Mouse (Mus musculus): ENCODE data around the gene Tube1. TPM values are rescaled to one million over a fixed set of nuclear protein-coding genes. Genes with fewer than 3 reads are reported as not detected.
A peak's percentile ranks its signal among the peaks of the same experiment; 100 is the strongest.

Tube1 gene
- under 1 TPM; 0.50 to 0.77 TPM for total RNA-seq (2021)
- long read RNA-seq, experiment 1, result 0 reads
- long read RNA-seq, experiment 2, partial matches to known transcripts, result 1 of 1 reads
- long read RNA-seq, experiment 2, other reads (novel, unspliced or antisense), result 0 of 1 reads

DNA sequence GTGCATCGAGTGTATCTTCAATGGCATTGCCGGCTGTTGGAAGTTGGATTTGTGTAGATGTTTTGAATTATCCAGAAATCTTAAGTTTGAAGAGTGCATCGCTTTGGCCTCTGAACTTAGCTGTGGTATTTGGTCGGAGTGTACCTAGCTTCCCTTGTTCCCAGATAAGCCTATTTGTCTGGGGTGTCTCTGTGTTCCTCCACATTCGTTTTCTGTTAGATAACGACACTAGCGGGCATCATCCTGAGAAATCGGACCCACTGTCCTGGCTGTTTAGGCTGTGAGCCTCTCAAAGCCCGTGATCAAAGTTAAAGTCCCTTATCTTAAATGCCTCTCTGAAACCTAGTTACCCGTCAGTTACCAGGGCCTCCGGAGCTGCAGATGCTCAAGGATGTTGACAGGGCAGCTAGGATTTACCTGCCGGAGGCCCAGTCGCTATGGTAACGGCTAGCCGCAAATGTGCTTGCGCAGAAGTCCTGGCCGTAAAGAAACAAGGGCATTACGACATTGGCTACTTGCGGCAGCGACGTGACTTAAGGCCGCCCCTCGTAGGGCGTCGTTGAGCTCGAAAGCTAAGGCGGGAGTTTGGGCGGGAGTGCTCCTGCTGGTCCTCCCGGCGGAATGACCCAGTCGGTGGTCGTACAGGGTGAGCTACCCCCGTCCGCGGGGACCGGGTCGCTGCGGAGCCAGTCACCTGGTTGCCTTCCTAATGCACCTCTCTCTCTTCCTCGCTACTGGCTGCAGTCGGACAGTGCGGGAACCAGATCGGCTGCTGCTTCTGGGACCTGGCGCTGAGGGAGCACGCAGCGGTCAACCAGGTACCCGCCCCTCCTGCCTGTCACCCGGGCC, at the start of gene Tube1, which contains the start of gene Fam229b:
Tube1 (plus strand) TSS at position 515 of the 849 bp plus-strand sequence.
Fam229b (minus strand) TSS at position 453 of the 849 bp plus-strand sequence.
- no peak for TF ChIP-seq CTCF (IDR thresholded peaks at IDR 0.05)
- Histone ChIP-seq H3K27ac (peak within 1 kb of the TSS; percentile 74), H3K4me3 (peak within 1 kb of the TSS; percentile 75)
- peak; percentile 90 for DNase-seq
- intact Hi-C loops (cut with DNase I), result no loop called here

DNA sequence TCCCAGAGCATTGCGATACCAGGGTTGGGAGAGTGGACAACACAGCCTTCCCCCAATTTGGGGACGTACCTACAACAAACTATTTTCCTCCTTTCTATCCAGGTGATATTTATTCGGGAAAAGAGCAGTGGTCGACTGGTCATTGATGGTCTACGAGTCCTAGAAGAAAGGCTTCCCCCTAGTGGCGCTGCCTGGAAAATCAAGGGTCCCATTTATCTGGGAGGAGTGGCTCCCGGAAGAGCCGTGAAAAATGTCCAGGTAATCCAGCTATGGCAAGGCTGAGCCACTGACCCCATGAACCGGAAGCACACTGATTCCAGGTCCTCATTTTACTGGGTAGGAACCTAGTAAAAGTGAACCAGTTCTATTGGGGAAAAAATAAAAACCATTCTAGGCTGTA, 36.8 kb upstream of the Tube1 start:
- peak; percentile 35 for DNase-seq
- intact Hi-C loops (cut with DNase I), result no loop called here

DNA sequence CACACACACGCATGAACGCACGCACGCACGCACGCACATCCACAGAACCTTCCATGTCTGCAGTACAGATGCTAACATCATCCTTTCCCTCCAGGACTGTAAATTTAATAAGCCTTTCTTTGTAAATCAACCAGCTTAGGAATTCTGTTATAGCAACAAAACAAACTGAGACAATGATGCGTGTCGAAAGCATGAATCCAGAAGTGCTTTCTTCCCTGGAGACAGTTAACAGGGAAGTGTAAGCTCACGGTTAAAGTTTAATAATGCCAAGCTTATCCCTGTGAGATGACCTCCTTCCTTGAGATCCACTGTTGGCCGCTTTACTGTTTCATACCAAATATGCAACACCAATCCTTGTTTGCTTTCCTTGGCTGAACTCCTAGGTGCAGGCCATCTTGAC, 35.0 kb upstream of the Tube1 start:
- DNase-seq, result no peak
- no peak for TF ChIP-seq CTCF (IDR thresholded peaks at IDR 0.05)
- no peak overlapping the region for H3K4me3 ChIP-seq
- H3K27ac ChIP-seq, result no peak overlapping the region
- intact Hi-C loops (cut with DNase I), result no loop called here

More for the DNA sequence above, 36.8 kb upstream of the Tube1 start:
- Histone ChIP-seq H3K27ac (no peak overlapping the region), H3K4me3 (no peak overlapping the region)
- peak; percentile 56 for TF ChIP-seq CTCF (IDR thresholded peaks at IDR 0.05)

DNA sequence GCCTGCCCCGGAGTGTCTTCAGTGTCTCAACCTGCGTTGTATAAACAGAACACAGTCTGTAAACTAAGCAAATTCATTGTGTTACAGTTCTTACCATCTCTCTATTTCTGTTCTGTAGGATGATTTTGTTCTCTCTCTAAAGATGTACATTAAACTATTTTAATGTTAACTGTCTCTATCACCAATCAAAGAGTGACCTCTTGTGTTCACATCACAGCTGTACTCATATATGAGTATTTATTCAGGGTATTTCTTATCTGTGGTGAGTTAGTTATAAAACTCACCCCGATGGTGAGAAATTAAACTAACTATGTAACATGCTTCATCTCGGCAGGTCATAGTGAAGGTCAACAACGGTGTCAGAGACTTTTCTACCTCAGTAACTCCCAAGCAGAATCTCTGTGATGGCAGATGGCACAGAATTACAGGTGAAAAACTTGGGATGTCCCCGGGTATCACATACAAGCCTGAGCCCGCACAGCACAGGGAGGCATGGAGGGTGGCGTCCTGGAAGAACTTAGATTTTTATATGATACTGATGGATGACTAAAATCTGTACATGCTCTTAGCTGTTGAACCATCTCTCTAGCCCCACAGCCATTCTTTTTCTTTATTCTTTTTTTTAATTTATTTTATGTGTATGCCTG, 28.9 kb upstream of the Tube1 start:
- no peak for TF ChIP-seq CTCF (IDR thresholded peaks at IDR 0.05)
- intact Hi-C loops (cut with DNase I), result no loop called here
- H3K4me3 ChIP-seq, result no peak overlapping the region
- DNase-seq, result no peak
- H3K27ac ChIP-seq, result no peak overlapping the region

DNA sequence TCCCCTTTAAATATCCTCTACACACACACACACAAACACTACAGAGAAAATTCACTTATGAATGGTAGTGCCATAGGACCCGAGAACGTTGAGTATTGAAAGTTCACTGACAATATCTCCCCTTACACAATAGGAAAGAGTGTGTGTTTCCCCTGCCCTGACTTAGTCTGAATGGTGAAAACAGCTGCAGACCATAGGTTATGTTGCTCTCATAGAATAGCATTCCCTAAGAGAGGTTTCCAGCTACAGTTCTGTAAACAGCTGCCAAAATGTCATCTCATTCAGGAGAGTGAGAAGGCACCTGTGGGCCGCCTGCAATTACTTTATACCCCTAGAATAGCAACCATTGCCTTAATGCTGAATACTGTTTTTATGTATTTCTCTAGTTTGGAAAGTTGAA, 27.4 kb upstream of the Tube1 start:
- Histone ChIP-seq H3K27ac (no peak overlapping the region), H3K4me3 (no peak overlapping the region)
- TF ChIP-seq CTCF (IDR thresholded peaks at IDR 0.05), result no peak
- DNase-seq, result no peak
- intact Hi-C loops (cut with DNase I), result no loop called here

DNA sequence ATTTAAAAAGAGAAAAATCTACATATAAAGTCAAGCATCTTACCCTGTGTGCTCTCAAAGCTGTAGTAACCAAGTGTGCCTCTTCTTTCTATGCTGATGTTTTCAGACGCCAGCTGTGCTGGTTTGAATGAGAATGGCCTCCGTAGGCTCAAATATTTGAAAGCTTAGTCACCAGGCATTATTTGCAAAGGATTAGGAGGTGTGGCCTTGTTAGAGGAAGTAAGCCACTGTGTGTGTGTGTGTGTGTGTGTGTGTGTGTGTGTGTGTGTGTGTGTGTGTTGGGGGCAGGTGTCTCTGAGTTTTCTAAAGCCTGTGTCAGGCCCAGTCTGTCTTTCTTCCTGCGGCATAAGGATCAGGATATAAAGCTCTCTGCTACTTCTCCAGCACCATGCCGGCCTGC, 26.8 kb upstream of the Tube1 start:
- Histone ChIP-seq H3K4me3 (no peak overlapping the region), H3K27ac (no peak overlapping the region)
- no peak for TF ChIP-seq CTCF (IDR thresholded peaks at IDR 0.05)
- intact Hi-C loops (cut with DNase I), result no loop called here
- DNase-seq, result no peak

DNA sequence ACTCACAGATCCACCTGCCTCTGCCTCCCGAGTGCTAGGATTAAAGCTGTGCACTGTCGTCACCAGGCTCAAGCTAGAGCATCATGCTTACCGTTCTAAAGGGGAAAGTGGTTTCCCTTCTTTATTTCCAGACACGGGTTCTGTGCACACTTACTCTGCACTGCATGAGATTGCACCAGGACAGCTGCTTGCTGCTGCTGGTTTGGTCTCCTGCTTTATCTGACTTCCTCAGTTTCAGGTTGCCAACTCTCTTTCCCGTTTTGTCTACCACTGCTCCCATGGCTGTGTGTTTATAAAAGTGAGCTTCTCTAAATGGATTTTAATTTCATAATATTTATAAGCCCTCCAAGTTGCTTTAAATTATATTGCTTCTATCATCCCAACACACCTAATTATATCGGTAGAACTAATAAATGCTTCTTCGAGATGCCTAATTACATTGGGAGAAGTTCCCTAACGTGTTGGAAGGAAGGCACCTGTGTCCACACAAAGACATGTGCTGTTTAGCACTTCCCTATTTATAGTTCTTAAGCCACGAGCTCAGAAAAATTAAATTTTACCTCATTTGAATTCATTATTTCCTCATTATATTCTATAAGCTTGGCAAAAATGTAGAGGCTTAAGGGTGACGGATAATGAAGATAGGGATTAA, 24.8 kb upstream of the Tube1 start:
- no peak for TF ChIP-seq CTCF (IDR thresholded peaks at IDR 0.05)
- Histone ChIP-seq H3K27ac (no peak overlapping the region), H3K4me3 (no peak overlapping the region)
- DNase-seq, result no peak
- intact Hi-C loops (cut with DNase I), result no loop called here

DNA sequence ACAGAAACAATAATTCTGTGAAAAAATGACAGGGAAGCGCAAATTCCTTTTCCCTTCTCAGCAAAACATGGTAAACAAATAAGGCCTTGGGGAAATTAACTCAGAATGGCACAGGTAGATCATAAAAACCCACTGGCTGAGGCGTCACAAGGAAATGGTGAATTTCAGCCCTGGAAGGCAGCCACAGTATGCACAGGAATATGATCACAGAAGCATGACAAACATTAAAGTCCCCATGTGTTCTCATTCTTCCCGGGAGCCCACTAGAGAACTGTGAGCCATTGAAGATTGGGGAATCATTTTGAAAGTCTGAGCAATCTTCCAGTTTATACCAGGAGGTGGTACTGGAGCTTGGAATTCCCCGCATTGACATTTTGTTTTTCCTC, 24.3 kb upstream of the Tube1 start:
- H3K4me3 ChIP-seq, result no peak overlapping the region
- H3K27ac ChIP-seq, result no peak overlapping the region
- intact Hi-C loops (cut with DNase I), result no loop called here
- DNase-seq, result no peak
- no peak for TF ChIP-seq CTCF (IDR thresholded peaks at IDR 0.05)

DNA sequence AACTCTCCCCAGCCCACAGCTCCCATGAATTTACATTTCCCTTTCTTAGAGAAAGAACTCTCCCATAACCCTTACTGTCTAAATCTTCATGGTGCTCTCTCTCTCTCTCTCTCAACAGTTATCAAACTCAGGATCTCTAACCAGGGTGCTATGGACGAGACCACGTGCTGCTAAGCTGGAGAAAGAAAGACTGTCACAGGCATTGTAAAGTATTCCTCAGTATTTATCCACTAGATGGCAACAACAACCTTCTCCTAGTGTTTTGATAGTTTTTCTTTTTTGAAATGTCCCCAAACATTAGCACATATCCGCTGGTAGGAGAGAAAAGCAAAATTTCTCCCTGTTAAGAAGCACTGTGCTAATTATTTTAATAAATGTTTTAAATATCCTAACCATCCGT, 12.4 kb upstream of the Tube1 start:
- Histone ChIP-seq H3K27ac (no peak overlapping the region), H3K4me3 (no peak overlapping the region)
- no peak for DNase-seq
- peak; percentile 33; the same call in 1 of the 2 replicates for TF ChIP-seq CTCF (IDR thresholded peaks at IDR 0.05)
- intact Hi-C loops (cut with DNase I), result no loop called here

DNA sequence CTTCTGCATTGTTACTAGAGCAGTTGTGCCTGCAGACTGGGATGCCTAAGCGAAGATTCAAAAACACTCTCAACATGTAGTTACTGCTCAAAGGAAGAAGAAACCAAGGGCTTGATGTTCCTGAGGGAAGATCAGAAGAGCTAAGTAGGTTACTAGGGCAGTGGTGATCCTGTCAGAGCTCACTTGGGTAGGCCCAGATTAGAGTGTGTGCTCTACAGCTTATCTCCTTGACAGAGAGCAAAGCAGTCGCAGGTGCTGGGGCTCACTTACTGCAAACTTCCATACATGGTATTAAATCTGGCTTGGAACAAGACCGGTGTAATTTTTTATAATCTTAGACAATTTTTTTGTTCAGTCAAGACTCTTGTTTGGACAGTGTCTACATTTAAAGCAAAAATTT, 4.0 kb downstream of the Tube1 start:
- no peak overlapping the region for H3K27ac ChIP-seq
- H3K4me3 ChIP-seq, result no peak overlapping the region
- no peak for DNase-seq
- intact Hi-C loops (cut with DNase I), result no loop called here
- no peak for TF ChIP-seq CTCF (IDR thresholded peaks at IDR 0.05)

DNA sequence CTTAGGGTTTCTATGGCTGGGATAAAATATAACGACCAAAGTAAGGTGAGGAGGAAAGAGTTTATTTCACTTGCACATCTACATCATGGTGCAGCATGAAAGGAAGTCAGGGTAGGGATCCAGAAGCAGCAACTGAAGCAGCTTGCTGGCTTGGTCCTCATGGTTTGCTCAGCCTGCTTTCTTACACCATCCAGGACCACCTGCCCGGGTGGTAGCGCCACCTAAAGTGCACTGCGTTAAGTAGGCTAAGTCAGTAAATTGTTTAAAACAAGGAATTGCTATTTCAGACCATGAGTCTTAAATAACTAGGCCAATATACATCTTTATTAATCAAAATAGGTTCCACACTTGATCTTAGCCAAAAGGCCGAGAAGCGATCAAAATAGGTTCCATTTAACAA, 5.0 kb downstream of the Tube1 start:
- Histone ChIP-seq H3K4me3 (no peak overlapping the region), H3K27ac (no peak overlapping the region)
- DNase-seq, result no peak
- intact Hi-C loops (cut with DNase I), result no loop called here
- TF ChIP-seq CTCF (IDR thresholded peaks at IDR 0.05), result no peak

DNA sequence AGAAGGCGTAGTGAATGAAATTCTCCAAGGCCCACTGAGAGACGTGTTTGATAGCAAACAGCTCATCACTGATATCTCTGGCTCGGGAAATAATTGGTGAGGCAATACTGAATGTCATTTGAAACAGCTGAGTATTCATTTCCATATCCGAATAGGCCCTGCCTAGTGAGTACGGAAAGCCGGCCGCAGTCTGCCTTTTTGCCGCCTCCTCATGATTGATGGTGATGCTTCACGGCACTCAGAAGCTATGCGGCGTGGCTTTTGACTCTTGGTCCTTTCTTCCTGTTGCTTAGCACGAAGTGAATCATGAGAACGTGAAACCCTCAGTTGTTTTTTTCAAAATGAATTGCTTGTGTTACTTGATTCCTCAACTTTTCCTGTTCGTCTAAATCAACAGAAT, 7.1 kb downstream of the Tube1 start:
- Histone ChIP-seq H3K4me3 (no peak overlapping the region), H3K27ac (no peak overlapping the region)
- TF ChIP-seq CTCF (IDR thresholded peaks at IDR 0.05), result no peak
- no peak for DNase-seq
- intact Hi-C loops (cut with DNase I), result no loop called here

DNA sequence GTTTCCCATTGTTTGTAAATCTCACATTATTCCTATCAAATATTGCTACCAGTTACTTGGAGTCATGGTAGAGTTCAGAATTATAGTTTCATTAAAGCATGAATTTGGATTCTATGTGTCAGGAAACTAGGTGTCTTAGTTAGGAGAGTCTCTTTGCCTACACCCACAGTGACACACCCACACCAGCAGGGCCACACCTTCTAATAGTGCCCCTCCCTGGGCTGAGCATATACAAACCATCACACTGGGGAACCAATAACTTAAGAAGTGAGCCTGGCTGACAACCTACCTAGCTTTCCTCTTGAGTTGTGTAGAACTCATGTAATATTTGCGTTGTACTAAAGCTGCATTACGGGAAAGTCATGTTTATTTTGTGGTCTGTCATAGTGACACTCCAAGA, 7.6 kb downstream of the Tube1 start:
- no peak for TF ChIP-seq CTCF (IDR thresholded peaks at IDR 0.05)
- no peak for DNase-seq
- Histone ChIP-seq H3K4me3 (no peak overlapping the region), H3K27ac (no peak overlapping the region)
- intact Hi-C loops (cut with DNase I), result no loop called here

Data from gastrocnemius, adult 2 months (tissue).